Mouse (Mus musculus) liver, embryonic 15.5 days (tissue): ENCODE results near the gene Ppia. TPM values are rescaled to one million over a fixed set of nuclear protein-coding genes. Genes with fewer than 3 reads are reported as not detected.

Source experiments
- microRNA-seq: library from miRNA; unstranded; fragments of <30 nt; microRNA quantifications from one replicate; pipeline ENCODE4, GENCODE M21; 2016
- polyA plus RNA-seq: library from polyadenylated mRNA; unstranded; fragments of >200 nt; fragmentation: Nextera tagmentation; extraction: Ambion mirVana; gene quantifications from 2 replicates; pipeline ENCODE4 v1.2.1, GENCODE M21; 2015

Gene Ppia
- polyA plus RNA-seq, 1 experiment from 2014 or later: 2,518 TPM

Small RNA genes within 50 kb of the gene (microRNA-seq; reads per million reads assigned to microRNA genes)
- gene Mir7651: 1.3 reads per million

Other genes with a start within 250 kb of the Ppia start
- gene A730071L15Rik, start 215.4 kb upstream of the Ppia start, polyA plus RNA-seq: 0.14 TPM in 1 of 2 replicates, not detected in the other
- gene Nudcd3, start 215.0 kb upstream of the Ppia start, polyA plus RNA-seq: 12.3 and 13.0 TPM in 2 replicates
- gene Npc1l1, start 185.3 kb upstream of the Ppia start, polyA plus RNA-seq: 0.06 and 0.13 TPM in 2 replicates
- 44.0 and 44.1 TPM in 2 replicates for gene Ddx56, start 147.7 kb upstream of the Ppia start, polyA plus RNA-seq
- 39.8 and 41.4 TPM in 2 replicates for gene Tmed4, start 140.6 kb upstream of the Ppia start, polyA plus RNA-seq
- gene Ogdh, start 123.8 kb upstream of the Ppia start, polyA plus RNA-seq: 89.7 and 97.6 TPM in 2 replicates
- gene Zmiz2, start 26.4 kb upstream of the Ppia start, polyA plus RNA-seq: 3.5 and 4.3 TPM in 2 replicates
- gene H2afv, start 29.0 kb downstream of the Ppia start, polyA plus RNA-seq: 109 and 118 TPM in 2 replicates
- 7.6 TPM in 2 replicates for gene Purb, start 60.5 kb downstream of the Ppia start, polyA plus RNA-seq
- gene Myo1g, start 105.5 kb downstream of the Ppia start, polyA plus RNA-seq: 9.4 and 9.6 TPM in 2 replicates
- gene Ccm2, start 131.4 kb downstream of the Ppia start, polyA plus RNA-seq: 40.1 and 43.9 TPM in 2 replicates
- gene Nacad, start 190.6 kb downstream of the Ppia start, polyA plus RNA-seq: 5.2 and 5.3 TPM in 2 replicates
- gene Tbrg4, start 210.6 kb downstream of the Ppia start, polyA plus RNA-seq: 31.0 and 33.3 TPM in 2 replicates
- not detected in 2 replicates for gene Wap, start 223.2 kb downstream of the Ppia start, polyA plus RNA-seq
- 0.09 and 0.13 TPM in 2 replicates for gene Ramp3, start 243.1 kb downstream of the Ppia start, polyA plus RNA-seq